Mouse (Mus musculus) ES-E14 (cell line): ENCODE data around the gene Map2k3. TPM values are rescaled to one million over a fixed set of nuclear protein-coding genes. Genes with fewer than 3 reads are reported as not detected.

Experiments used
- DNase-seq: peaks from one replicate; pipeline ENCODE4 v3.0.0-alpha.2; 2013; ENCODE audit warnings: low read depth, low spot score
- H3K27ac ChIP-seq: 2 replicates; pipeline ENCODE4 v1.5.1; 2012; ENCODE audit warnings: low read depth, mild to moderate bottlenecking, low read length, moderate library complexity, mixed read lengths; ENCODE audit not compliant: poor library complexity, insufficient read depth, severe bottlenecking
- H3K36me3 ChIP-seq: 2 replicates; pipeline ENCODE4 v1.6.1; 2012; ENCODE audit warnings: mild to moderate bottlenecking, low read length, moderate library complexity, mixed read lengths; ENCODE audit not compliant: control insufficient read depth, poor library complexity, insufficient read depth, severe bottlenecking
- H3K4me1 ChIP-seq, 2 experiments: fragments of 150-350 bp in 1 of 2; sonication (generic) in 1 of 2; 2 replicates each; pipeline ENCODE4 v1.6.1; 2012; ENCODE audit warnings: low read length in 2 of 2, mild to moderate bottlenecking in 1 of 2, mixed read lengths in 1 of 2; ENCODE audit not compliant: control insufficient read depth in 2 of 2, insufficient read depth in 2 of 2, poor library complexity in 1 of 2
- H3K4me3 ChIP-seq, 2 experiments: fragments of 150-350 bp in 1 of 2; sonication (generic) in 1 of 2; 2 replicates each; pipeline ENCODE4 v1.5.1; 2012; ENCODE audit warnings: low read length in 2 of 2, low read depth in 1 of 2, mild to moderate bottlenecking in 1 of 2, mixed read lengths in 1 of 2; ENCODE audit not compliant: insufficient read depth in 1 of 2, poor library complexity in 1 of 2, severe bottlenecking in 1 of 2
- H3K9ac ChIP-seq: 2 replicates; pipeline ENCODE4 v1.6.1; 2012; ENCODE audit warnings: low read depth, mild to moderate bottlenecking, low read length, mixed read lengths; ENCODE audit not compliant: poor library complexity, insufficient read depth, severe bottlenecking
- H3K9me3 ChIP-seq: fragments of 150-350 bp; sonication (generic); 2 replicates; pipeline ENCODE4 v1.6.1; 2012; ENCODE audit warnings: low read depth, mild to moderate bottlenecking, low read length; ENCODE audit not compliant: control insufficient read depth, insufficient read depth
- CHD2 ChIP-seq: IDR thresholded peaks from 2 replicates; pipeline ENCODE4 v1.6.1; 2014; ENCODE audit warnings: mild to moderate bottlenecking, low read depth, low read length, inconsistent platforms
- HCFC1 ChIP-seq: IDR thresholded peaks from 2 replicates; pipeline ENCODE4 v1.6.1; 2012; ENCODE audit warnings: low read length, inconsistent platforms, borderline replicate concordance; ENCODE audit not compliant: insufficient read depth
- MAFK ChIP-seq: IDR thresholded peaks from 2 replicates; pipeline ENCODE4 v1.6.1; 2014; ENCODE audit warnings: mild to moderate bottlenecking, low read depth, low read length, inconsistent platforms; ENCODE audit not compliant: insufficient read depth
- ZC3H11A ChIP-seq: IDR thresholded peaks from 2 replicates; pipeline ENCODE4 v1.6.1; 2012; ENCODE audit warnings: low read depth, mild to moderate bottlenecking, inconsistent platforms, low read length, borderline replicate concordance
- ZNF384 ChIP-seq: IDR thresholded peaks from 2 replicates; pipeline ENCODE4 v1.6.1; 2012; ENCODE audit warnings: low read depth, low read length, inconsistent platforms
- in situ Hi-C, 2 experiments: fragments of 600-800 bp; cut with MboI; formaldehyde crosslinking; loops; one replicate each; pipeline ENCODE4 v1.15.1; 2025; ENCODE audit warnings: low sequenced_read_pairs in 2 of 2, inconsistent platforms in 1 of 2; ENCODE audit not compliant: unreplicated experiment in 2 of 2
- total RNA-seq: library from RNA; depleted of rRNA; stranded (reverse); fragments of 300-350 nt; gene quantifications from 2 replicates; pipeline ENCODE4 v1.2.3, GENCODE M21; 2012

Map2k3 gene
- total RNA-seq, 1 experiment = 30.3 TPM

- DNase-seq = no peak
- no peak overlapping the region for H3K9ac ChIP-seq
- H3K36me3 ChIP-seq = peaks cover 16% of the 10 kb centered on the region
- peaks cover 6 to 11% of the 10 kb centered on the region in 2 experiments; a peak in 2 of 4 replicates for H3K4me1 ChIP-seq
- in situ Hi-C loops = no loop called here
- no peak overlapping the region for H3K4me3 ChIP-seq
- no peaks in the 10 kb centered on the region for H3K9me3 ChIP-seq
- TF ChIP-seq MAFK = no peak
- no peak for TF ChIP-seq HCFC1
- H3K27ac ChIP-seq = no peak overlapping the region
Observed at GRCm38 (mm10) chr11:60937611-60938010, 5.8 kb downstream of the Map2k3 start.

- in situ Hi-C loops = no loop called here
- no peak for DNase-seq
- H3K9me3 ChIP-seq = no peaks in the 10 kb centered on the region
- H3K27ac ChIP-seq = no peak overlapping the region
- TF ChIP-seq MAFK = no peak
- H3K36me3 ChIP-seq = peaks cover 30% of the 10 kb centered on the region
- H3K9ac ChIP-seq = no peak overlapping the region
- H3K4me1 ChIP-seq = peaks cover 3 to 9% of the 10 kb centered on the region in 2 experiments; a peak in 2 of 4 replicates
- no peak overlapping the region for H3K4me3 ChIP-seq
Observed at GRCm38 (mm10) chr11:60939487-60939886, 7.7 kb downstream of the Map2k3 start.

- H3K9ac ChIP-seq = no peak overlapping the region
- H3K27ac ChIP-seq = no peak overlapping the region
Observed at GRCm38 (mm10) chr11:60940501-60940900, 8.7 kb downstream of the Map2k3 start.

GRCm38 (mm10) chr11:60941370-60941769, 9.5 kb downstream of the Map2k3 start:
- H3K9ac ChIP-seq = no peak overlapping the region
- H3K4me1 ChIP-seq = peaks cover 5 to 14% of the 10 kb centered on the region in 2 experiments; a peak in 3 of 4 replicates
- H3K36me3 ChIP-seq = peaks cover 41% of the 10 kb centered on the region
- TF ChIP-seq ZC3H11A = no peak
- no peak for TF ChIP-seq CHD2
- TF ChIP-seq MAFK = no peak
- no peak for TF ChIP-seq HCFC1
- no peak for TF ChIP-seq ZNF384
- in situ Hi-C loops = no loop called here
- no peak overlapping the region for H3K4me3 ChIP-seq
- H3K27ac ChIP-seq = no peak overlapping the region
- no peaks in the 10 kb centered on the region for H3K9me3 ChIP-seq
- no peak for DNase-seq

More at GRCm38 (mm10) chr11:60940501-60940900, 8.7 kb downstream of the Map2k3 start:
- H3K4me3 ChIP-seq = no peak overlapping the region
- H3K4me1 ChIP-seq = peaks cover 3 to 9% of the 10 kb centered on the region in 2 experiments; a peak in 2 of 4 replicates
- in situ Hi-C loops = no loop called here
- peaks cover 34% of the 10 kb centered on the region for H3K36me3 ChIP-seq
- no peak for DNase-seq
- H3K9me3 ChIP-seq = no peaks in the 10 kb centered on the region
- TF ChIP-seq HCFC1 (no peak), ZC3H11A (no peak), MAFK (no peak), CHD2 (no peak), ZNF384 (no peak)

GRCm38 (mm10) chr11:60942263-60943015, 10.6 kb downstream of the Map2k3 start:
- in situ Hi-C loops = no loop called here
- no peak for DNase-seq
- no peak for TF ChIP-seq CHD2
- no peak for TF ChIP-seq MAFK
- no peak for TF ChIP-seq HCFC1
- TF ChIP-seq ZNF384 = no peak
- no peak for TF ChIP-seq ZC3H11A
- Histone ChIP-seq H3K9me3 (no peaks in the 10 kb centered on the region), H3K4me3 (no peak overlapping the region), H3K36me3 (peaks cover 49% of the 10 kb centered on the region), H3K9ac (no peak overlapping the region), H3K4me1 (peaks cover 5 to 14% of the 10 kb centered on the region in 2 experiments; a peak in 3 of 4 replicates), H3K27ac (no peak overlapping the region; the same call in 1 of the 2 replicates)
